Mouse (Mus musculus): ENCODE measurements around the gene Birc5. TPM values are rescaled to one million over a fixed set of nuclear protein-coding genes. Genes with fewer than 3 reads are reported as not detected.

Gene Birc5
- polyA plus RNA-seq, 1 experiment from 2014 or later, result 340 TPM

Other genes with a start within 250 kb of the Birc5 start
- 12.6 and 13.8 TPM in 2 replicates for gene Tnrc6c, start 195.0 kb upstream of the Birc5 start, polyA plus RNA-seq (2014; fragmentation: Nextera tagmentation; extraction: Ambion mirVana)
- gene Tmc8, start 67.2 kb upstream of the Birc5 start, polyA plus RNA-seq (2014; fragmentation: Nextera tagmentation; extraction: Ambion mirVana), result 3.8 and 5.2 TPM in 2 replicates
- 20.7 and 26.1 TPM in 2 replicates for gene Tmc6, start 67.1 kb upstream of the Birc5 start, polyA plus RNA-seq (2014; fragmentation: Nextera tagmentation; extraction: Ambion mirVana)
- 0.28 TPM in 2 replicates for gene 6030468B19Rik, start 51.6 kb upstream of the Birc5 start, polyA plus RNA-seq (2014; fragmentation: Nextera tagmentation; extraction: Ambion mirVana)
- 0.83 TPM in 1 of 2 replicates, not detected in the other for gene Gm20708, start 39.6 kb upstream of the Birc5 start, polyA plus RNA-seq (2014; fragmentation: Nextera tagmentation; extraction: Ambion mirVana)
- 145 TPM in 2 replicates for gene Syngr2, start 39.6 kb upstream of the Birc5 start, polyA plus RNA-seq (2014; fragmentation: Nextera tagmentation; extraction: Ambion mirVana)
- gene Afmid, start 23.3 kb upstream of the Birc5 start, polyA plus RNA-seq (2014; fragmentation: Nextera tagmentation; extraction: Ambion mirVana), result 6.6 and 7.0 TPM in 2 replicates
- 159 and 163 TPM in 2 replicates for gene Tk1, start 23.2 kb upstream of the Birc5 start, polyA plus RNA-seq (2014; fragmentation: Nextera tagmentation; extraction: Ambion mirVana)
- not detected in 2 replicates for gene Tmem235, start 11.5 kb downstream of the Birc5 start, polyA plus RNA-seq (2014; fragmentation: Nextera tagmentation; extraction: Ambion mirVana)
- gene Tha1, start 24.2 kb downstream of the Birc5 start, polyA plus RNA-seq (2014; fragmentation: Nextera tagmentation; extraction: Ambion mirVana), result 4.5 and 5.1 TPM in 2 replicates
- gene Socs3, start 120.8 kb downstream of the Birc5 start, polyA plus RNA-seq (2014; fragmentation: Nextera tagmentation; extraction: Ambion mirVana), result 8.1 and 8.7 TPM in 2 replicates
- 31.6 and 33.8 TPM in 2 replicates for gene Pgs1, start 137.0 kb downstream of the Birc5 start, polyA plus RNA-seq (2014; fragmentation: Nextera tagmentation; extraction: Ambion mirVana)

Measured in intestine, embryonic 14.5 days (tissue).